Mouse (Mus musculus): ENCODE measurements around the gene Fbxo44. TPM values are rescaled to one million over a fixed set of nuclear protein-coding genes. Genes with fewer than 3 reads are reported as not detected.
A peak's percentile ranks its signal among the peaks of the same experiment; 100 is the strongest.
"Not testable (repeated sequence)": the region's sequence is repeated elsewhere in the genome, so short reads cannot be mapped to it uniquely, and the experiment has no call there.

Fbxo44 gene
- polyA plus RNA-seq, 1 experiment: 29.8 TPM

DNA sequence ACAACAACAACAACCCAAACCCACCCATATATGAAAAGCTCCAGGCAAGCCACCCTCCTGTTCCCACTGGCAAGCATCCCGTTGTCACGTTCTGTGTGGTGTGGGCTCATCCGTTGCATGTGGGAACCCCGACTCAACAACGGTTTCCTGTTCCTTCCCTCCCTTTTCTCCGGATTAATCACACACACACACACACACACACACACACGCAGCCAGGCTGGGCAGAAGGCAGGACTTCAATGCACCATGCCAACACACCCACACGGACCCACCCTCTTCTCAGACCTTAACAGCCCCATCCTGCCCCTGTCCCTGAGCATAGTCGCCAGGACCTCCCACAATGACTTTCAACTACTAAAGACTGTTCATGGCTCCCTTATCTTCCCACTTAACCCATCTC is 39.7 kb downstream of the Fbxo44 start:
- TF ChIP-seq POLR2A (IDR thresholded peaks at IDR 0.05; ENCODE audit: low read depth, low read length): no peak
- TF ChIP-seq CTCF (conservative IDR thresholded peaks at IDR 0.05; ENCODE audit: insufficient read depth, insufficient read length, low read depth, low read length): no peak
- Histone ChIP-seq H3K27me3 (replicated peaks; ENCODE audit: control insufficient read depth, insufficient read depth, low read length) (no peaks in the 10 kb centered on the region), H3K27ac (ENCODE audit: insufficient read depth, low read depth, low read length) (no peak overlapping the region), H3K4me1 (ENCODE audit: control insufficient read depth, insufficient read depth, low read length) (no peaks in the 10 kb centered on the region), H3K36me3 (ENCODE audit: control insufficient read depth, insufficient read depth, low read length) (no peaks in the 10 kb centered on the region), H3K4me3 (ENCODE audit: insufficient read depth, low read depth, low read length) (no peak overlapping the region)
- DNase-seq: no peak
- whole genome bisulfite sequencing: 62% methylated on average over 9 of the region's 9 CpGs

DNA sequence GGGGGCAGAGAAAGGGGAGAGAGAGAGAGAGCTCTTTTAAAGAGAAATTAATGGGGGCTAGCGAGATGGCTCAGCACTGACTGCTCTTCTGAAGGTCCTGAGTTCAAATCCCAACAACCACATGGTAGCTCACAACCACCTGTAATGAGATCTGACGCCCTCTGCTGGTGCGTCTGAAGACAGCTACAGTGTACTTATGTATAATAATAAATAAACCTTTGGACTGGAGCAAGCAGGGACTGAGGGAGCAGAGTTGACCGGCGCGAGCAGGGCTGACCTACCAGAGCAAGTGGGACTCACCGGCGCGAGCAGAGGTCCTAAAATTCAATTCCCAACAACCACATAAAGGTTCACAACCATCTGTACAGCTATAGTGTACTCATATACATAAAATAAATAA is 40.7 kb downstream of the Fbxo44 start:
- WGBS: 73% methylated on average over 9 of the region's 9 CpGs
- not testable (repeated sequence) for H3K36me3 ChIP-seq (ENCODE audit: control insufficient read depth, insufficient read depth, low read length); H3K4me3 ChIP-seq (ENCODE audit: insufficient read depth, low read depth, low read length); H3K27ac ChIP-seq (ENCODE audit: insufficient read depth, low read depth, low read length); H3K4me1 ChIP-seq (ENCODE audit: control insufficient read depth, insufficient read depth, low read length); DNase-seq; H3K27me3 ChIP-seq (replicated peaks; ENCODE audit: control insufficient read depth, insufficient read depth, low read length)

DNA sequence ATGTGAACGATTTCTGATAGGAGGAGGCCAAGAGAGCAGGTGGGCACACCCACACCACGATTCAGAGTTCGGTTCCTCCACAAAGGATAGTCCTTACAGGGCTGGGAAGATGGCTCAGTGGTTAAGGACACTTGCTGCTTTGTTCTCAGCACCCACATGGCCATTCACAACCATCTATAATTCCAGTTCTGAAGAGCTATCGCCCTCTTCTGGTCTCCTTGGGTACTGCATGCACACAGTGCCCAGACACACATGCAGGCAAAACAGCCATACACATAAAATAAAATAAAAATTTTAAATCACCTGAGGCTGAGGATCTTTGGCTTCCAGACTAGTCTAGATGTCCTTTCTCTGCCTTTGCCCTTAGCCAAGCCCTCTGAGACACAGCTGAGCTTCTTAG is 42.9 kb downstream of the Fbxo44 start:
- WGBS: 71% methylated on average over 4 of the region's 4 CpGs

DNA sequence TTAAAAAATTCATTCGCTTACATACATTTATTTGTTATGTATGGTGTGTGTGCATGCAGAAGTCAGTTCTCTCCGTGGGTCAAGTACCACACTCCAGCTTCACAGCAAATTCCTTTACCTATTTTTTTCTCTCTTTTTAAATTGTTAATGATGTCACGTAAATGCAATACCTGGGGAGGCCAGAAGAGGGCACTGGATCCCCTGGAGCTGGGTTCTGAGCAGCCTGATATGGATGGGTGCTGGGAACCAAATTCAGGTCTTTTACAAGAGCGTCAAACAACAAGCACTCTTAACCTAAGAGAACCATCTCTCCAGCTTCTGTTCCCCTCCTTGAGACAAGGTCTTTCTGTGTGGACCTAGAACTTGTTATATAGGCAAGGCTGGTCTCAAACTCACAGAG is 43.6 kb downstream of the Fbxo44 start:
- H3K27me3 ChIP-seq (replicated peaks; ENCODE audit: control insufficient read depth, insufficient read depth, low read length): no peaks in the 10 kb centered on the region
- no peak overlapping the region for H3K27ac ChIP-seq (ENCODE audit: insufficient read depth, low read depth, low read length)
- no peaks in the 10 kb centered on the region for H3K4me1 ChIP-seq (ENCODE audit: control insufficient read depth, insufficient read depth, low read length)
- no peak overlapping the region for H3K4me3 ChIP-seq (ENCODE audit: insufficient read depth, low read depth, low read length)
- 79% methylated on average over 4 of the region's 4 CpGs for WGBS
- TF ChIP-seq CTCF (conservative IDR thresholded peaks at IDR 0.05; ENCODE audit: insufficient read depth, insufficient read length, low read depth, low read length) (0 out of 2 replicates have a peak, but pooled peaks have one; percentile 20), POLR2A (IDR thresholded peaks at IDR 0.05; ENCODE audit: low read depth, low read length) (no peak)
- H3K36me3 ChIP-seq (ENCODE audit: control insufficient read depth, insufficient read depth, low read length): no peaks in the 10 kb centered on the region
- DNase-seq: no peak

More for the DNA sequence above, 42.9 kb downstream of the Fbxo44 start:
- Histone ChIP-seq H3K4me1 (ENCODE audit: control insufficient read depth, insufficient read depth, low read length) (no peaks in the 10 kb centered on the region), H3K4me3 (ENCODE audit: insufficient read depth, low read depth, low read length) (no peak overlapping the region), H3K27ac (ENCODE audit: insufficient read depth, low read depth, low read length) (no peak overlapping the region), H3K27me3 (replicated peaks; ENCODE audit: control insufficient read depth, insufficient read depth, low read length) (no peaks in the 10 kb centered on the region), H3K36me3 (ENCODE audit: control insufficient read depth, insufficient read depth, low read length) (no peaks in the 10 kb centered on the region)
- no peak for TF ChIP-seq POLR2A (IDR thresholded peaks at IDR 0.05; ENCODE audit: low read depth, low read length)
- TF ChIP-seq CTCF (conservative IDR thresholded peaks at IDR 0.05; ENCODE audit: insufficient read depth, insufficient read length, low read depth, low read length): 0 out of 2 replicates have a peak, but pooled peaks have one; percentile 12
- no peak for DNase-seq

DNA sequence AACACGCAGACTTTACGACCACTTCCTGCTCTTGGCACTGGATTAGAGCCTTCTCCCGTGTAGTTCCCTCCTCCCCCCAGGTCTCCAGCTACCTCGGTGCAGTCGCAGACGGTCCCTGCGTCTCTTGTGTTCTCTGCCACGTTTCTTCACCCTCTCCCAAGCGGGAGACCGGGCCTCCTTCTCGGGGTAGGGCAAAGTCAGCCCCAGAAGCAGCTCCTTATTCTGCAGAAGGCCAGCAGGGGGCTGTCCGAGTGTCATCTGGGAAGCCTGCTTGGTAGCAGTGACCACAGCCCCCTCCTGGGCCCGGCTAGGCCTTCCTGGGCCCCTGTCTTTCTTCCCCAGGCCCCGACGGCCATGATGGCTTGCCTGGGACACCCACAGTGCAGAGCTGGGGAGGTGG is 44.8 kb downstream of the Fbxo44 start:
- TF ChIP-seq POLR2A (IDR thresholded peaks at IDR 0.05; ENCODE audit: low read depth, low read length) (no peak), CTCF (conservative IDR thresholded peaks at IDR 0.05; ENCODE audit: insufficient read depth, insufficient read length, low read depth, low read length) (peak; percentile 45)
- Histone ChIP-seq H3K36me3 (ENCODE audit: control insufficient read depth, insufficient read depth, low read length) (no peaks in the 10 kb centered on the region), H3K27ac (ENCODE audit: insufficient read depth, low read depth, low read length) (no peak overlapping the region), H3K27me3 (replicated peaks; ENCODE audit: control insufficient read depth, insufficient read depth, low read length) (no peaks in the 10 kb centered on the region), H3K4me1 (ENCODE audit: control insufficient read depth, insufficient read depth, low read length) (no peaks in the 10 kb centered on the region), H3K4me3 (ENCODE audit: insufficient read depth, low read depth, low read length) (no peak overlapping the region)
- 2% methylated on average over 15 of the region's 15 CpGs for WGBS
- DNase-seq: peak; percentile 62

DNA sequence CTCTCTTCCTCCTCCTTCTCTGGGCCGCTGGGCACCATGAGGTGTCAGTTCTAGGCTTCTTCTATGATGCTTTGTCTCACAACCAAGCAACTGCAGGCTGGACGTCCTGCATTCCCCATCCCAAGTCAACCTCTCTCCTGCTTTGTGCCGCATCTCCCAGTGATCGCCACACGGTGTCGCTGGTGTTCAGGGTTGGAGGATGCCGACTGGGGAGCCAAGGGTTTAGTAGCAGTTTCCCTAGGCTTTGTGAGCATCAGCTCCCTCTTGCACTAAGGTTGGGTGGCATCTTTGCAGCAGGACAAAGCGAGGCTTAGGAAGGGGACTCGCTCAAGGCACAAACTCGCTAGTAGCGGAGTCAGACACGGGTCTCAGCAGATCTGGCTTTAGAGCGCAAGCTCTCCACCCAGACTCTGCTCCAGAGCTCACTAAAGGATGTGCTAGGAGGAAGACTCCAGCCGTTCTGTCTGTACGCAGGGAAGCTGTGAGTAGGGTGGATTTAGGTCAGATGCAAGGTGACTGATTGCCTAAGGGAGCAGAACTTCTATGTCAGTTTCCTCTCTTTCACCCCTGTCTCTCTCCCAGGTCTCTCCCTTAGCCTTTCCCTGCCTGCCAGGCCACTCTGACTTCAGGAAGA is 45.4 kb downstream of the Fbxo44 start:
- WGBS: 5% methylated on average over 15 of the region's 15 CpGs
- DNase-seq: peak; percentile 85
- peak; percentile 100 for TF ChIP-seq CTCF (conservative IDR thresholded peaks at IDR 0.05; ENCODE audit: insufficient read depth, insufficient read length, low read depth, low read length)
- no peak for TF ChIP-seq POLR2A (IDR thresholded peaks at IDR 0.05; ENCODE audit: low read depth, low read length)

DNA sequence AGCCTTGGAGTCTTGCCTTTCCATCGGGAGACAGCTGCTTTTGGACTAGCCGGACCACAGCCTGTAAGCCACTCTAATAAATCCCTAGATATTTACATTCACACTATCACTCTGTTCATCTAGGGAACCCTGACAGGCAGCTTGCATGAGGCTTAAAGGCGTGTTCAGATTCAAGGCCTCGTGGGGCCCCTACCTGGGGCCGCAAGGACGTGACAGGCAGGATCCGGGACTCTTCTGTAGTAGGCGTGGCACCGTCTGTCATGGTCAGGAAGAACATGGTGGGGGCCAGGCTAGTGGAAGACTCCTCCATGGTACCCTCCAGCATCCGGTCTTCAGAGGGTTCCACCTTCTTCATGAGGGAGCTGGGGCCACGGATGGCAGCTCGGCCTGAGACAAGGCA is 47.8 kb downstream of the Fbxo44 start:
- no peaks in the 10 kb centered on the region for H3K27me3 ChIP-seq (replicated peaks; ENCODE audit: control insufficient read depth, insufficient read depth, low read length)
- no peaks in the 10 kb centered on the region for H3K36me3 ChIP-seq (ENCODE audit: control insufficient read depth, insufficient read depth, low read length)
- 84% methylated on average over 12 of the region's 12 CpGs for WGBS
- no peak overlapping the region for H3K27ac ChIP-seq (ENCODE audit: insufficient read depth, low read depth, low read length)
- H3K4me3 ChIP-seq (ENCODE audit: insufficient read depth, low read depth, low read length): no peak overlapping the region
- TF ChIP-seq POLR2A (IDR thresholded peaks at IDR 0.05; ENCODE audit: low read depth, low read length): no peak
- TF ChIP-seq CTCF (conservative IDR thresholded peaks at IDR 0.05; ENCODE audit: insufficient read depth, insufficient read length, low read depth, low read length): no peak
- DNase-seq: no peak
- H3K4me1 ChIP-seq (ENCODE audit: control insufficient read depth, insufficient read depth, low read length): no peaks in the 10 kb centered on the region

More for the DNA sequence above, 45.4 kb downstream of the Fbxo44 start:
- Histone ChIP-seq H3K27me3 (replicated peaks; ENCODE audit: control insufficient read depth, insufficient read depth, low read length) (no peaks in the 10 kb centered on the region), H3K27ac (ENCODE audit: insufficient read depth, low read depth, low read length) (no peak overlapping the region), H3K36me3 (ENCODE audit: control insufficient read depth, insufficient read depth, low read length) (no peaks in the 10 kb centered on the region), H3K4me3 (ENCODE audit: insufficient read depth, low read depth, low read length) (no peak overlapping the region), H3K4me1 (ENCODE audit: control insufficient read depth, insufficient read depth, low read length) (no peaks in the 10 kb centered on the region)

All from kidney, adult 2 months (tissue).